Mouse (Mus musculus): ENCODE data around the gene B3gnt3. TPM values are rescaled to one million over a fixed set of nuclear protein-coding genes. Genes with fewer than 3 reads are reported as not detected.
"Not testable (repeated sequence)": the region's sequence is repeated elsewhere in the genome, so short reads cannot be mapped to it uniquely, and the experiment has no call there.

B3gnt3 gene
- polyA plus RNA-seq, 1 experiment from 2014 or later, result 0.10 TPM

DNA sequence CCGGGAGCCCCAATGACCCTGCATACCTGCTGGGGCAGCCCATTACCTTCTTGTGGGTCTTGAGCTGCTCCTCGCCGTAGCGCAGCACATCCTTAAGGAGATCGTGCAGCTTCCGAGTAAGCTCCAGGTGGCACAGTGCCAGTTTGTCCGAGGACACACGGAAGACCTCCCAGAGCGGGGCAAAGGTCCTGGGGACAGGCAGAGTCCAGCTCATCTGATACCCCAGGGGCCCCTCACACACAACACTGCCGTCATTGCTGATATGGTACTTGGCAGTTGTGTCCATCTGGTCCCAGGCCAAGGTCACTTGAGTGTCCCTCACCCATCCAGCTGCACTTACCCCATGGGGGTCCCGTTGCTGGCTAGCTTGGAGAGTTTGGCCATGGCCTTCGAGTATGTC, 15.5 kb upstream of the B3gnt3 start:
- H3K4me3 ChIP-seq (ENCODE audit: low read depth, low read length), result no peak overlapping the region
- no peak for ATAC-seq
- WGBS, result 88% methylated on average over 12 of the region's 12 CpGs
- H3K4me1 ChIP-seq (ENCODE audit: control insufficient read depth, insufficient read depth, low read length), result peaks cover 33% of the 10 kb centered on the region
- H3K36me3 ChIP-seq (ENCODE audit: control insufficient read depth, insufficient read depth, low read length), result peaks cover 46% of the 10 kb centered on the region
- H3K9me3 ChIP-seq (replicated peaks; ENCODE audit: control insufficient read depth, low read length), result no peaks in the 10 kb centered on the region
- H3K9ac ChIP-seq (ENCODE audit: low read length), result no peak overlapping the region
- H3K27me3 ChIP-seq (replicated peaks; ENCODE audit: control insufficient read depth, insufficient read depth, low read length), result no peaks in the 10 kb centered on the region
- no peak overlapping the region for H3K4me2 ChIP-seq (ENCODE audit: low read length)
- H3K27ac ChIP-seq (ENCODE audit: low read depth, low read length), result no peak overlapping the region
- DNase-seq (ENCODE audit: low spot score), result no peak

DNA sequence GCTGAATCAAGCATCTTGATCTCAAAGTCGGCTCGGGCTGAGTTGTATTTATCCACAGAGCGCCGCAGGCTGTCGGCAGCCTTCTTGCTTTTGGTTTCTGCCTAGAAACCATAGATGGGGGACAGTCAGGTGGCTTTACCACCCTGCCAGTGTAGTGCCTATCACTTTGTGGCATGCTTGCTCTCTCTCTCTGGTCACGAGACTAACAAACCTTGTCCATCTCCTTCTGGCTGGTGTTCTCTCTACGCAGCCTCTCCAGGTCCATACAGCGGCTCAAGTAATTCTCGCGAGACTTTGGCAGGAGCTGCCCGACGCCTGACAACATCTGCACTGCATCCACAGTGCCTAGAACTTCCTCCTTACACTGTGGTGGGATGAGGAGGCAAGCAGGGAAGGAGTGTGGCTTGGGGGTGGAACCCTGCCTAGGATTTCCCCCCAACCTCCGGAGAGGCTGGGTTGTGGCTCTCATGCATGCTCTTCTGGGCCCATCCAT, 15.0 kb upstream of the B3gnt3 start:
- H3K27me3 ChIP-seq (replicated peaks; ENCODE audit: control insufficient read depth, insufficient read depth, low read length), result no peaks in the 10 kb centered on the region
- H3K9me3 ChIP-seq (replicated peaks; ENCODE audit: control insufficient read depth, low read length), result no peaks in the 10 kb centered on the region
- ATAC-seq (no peak), DNase-seq (ENCODE audit: low spot score) (no peak)
- H3K36me3 ChIP-seq (ENCODE audit: control insufficient read depth, insufficient read depth, low read length), result peaks cover 51% of the 10 kb centered on the region
- peaks cover 33% of the 10 kb centered on the region for H3K4me1 ChIP-seq (ENCODE audit: control insufficient read depth, insufficient read depth, low read length)
- 92% methylated on average over 13 of the region's 13 CpGs for WGBS
- no peak overlapping the region for H3K4me2 ChIP-seq (ENCODE audit: low read length)
- no peak overlapping the region for H3K4me3 ChIP-seq (ENCODE audit: low read depth, low read length)
- H3K9ac ChIP-seq (ENCODE audit: low read length), result no peak overlapping the region
- no peak overlapping the region for H3K27ac ChIP-seq (ENCODE audit: low read depth, low read length)

DNA sequence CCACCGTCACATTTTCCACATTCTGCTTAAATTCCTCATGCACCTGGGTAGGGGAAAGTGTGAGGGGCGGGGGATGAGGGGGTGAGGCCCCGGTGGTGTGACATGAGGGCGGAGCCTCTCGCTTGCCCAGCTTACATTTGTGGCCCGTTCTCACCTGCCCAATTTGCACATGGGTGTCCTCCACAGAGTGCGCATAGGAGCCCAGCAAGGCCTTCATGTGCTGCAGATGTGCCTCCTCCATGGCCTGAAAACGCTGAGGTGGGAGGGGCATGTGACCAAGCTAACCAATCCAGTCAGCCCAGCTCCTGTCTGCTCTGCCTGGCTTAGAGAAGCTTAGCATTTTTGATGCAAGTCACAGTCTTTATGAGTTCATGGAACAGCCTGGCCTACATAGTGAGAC, 13.9 kb upstream of the B3gnt3 start:
- no peak for ATAC-seq
- Histone ChIP-seq H3K4me3 (ENCODE audit: low read depth, low read length) (no peak overlapping the region), H3K9me3 (replicated peaks; ENCODE audit: control insufficient read depth, low read length) (no peaks in the 10 kb centered on the region), H3K36me3 (ENCODE audit: control insufficient read depth, insufficient read depth, low read length) (peaks cover 60% of the 10 kb centered on the region), H3K27ac (ENCODE audit: low read depth, low read length) (no peak overlapping the region), H3K4me2 (ENCODE audit: low read length) (no peak overlapping the region), H3K27me3 (replicated peaks; ENCODE audit: control insufficient read depth, insufficient read depth, low read length) (no peaks in the 10 kb centered on the region), H3K9ac (ENCODE audit: low read length) (no peak overlapping the region), H3K4me1 (ENCODE audit: control insufficient read depth, insufficient read depth, low read length) (peaks cover 22% of the 10 kb centered on the region)
- DNase-seq (ENCODE audit: low spot score), result no peak
- WGBS, result 70% methylated on average over 8 of the region's 8 CpGs

DNA sequence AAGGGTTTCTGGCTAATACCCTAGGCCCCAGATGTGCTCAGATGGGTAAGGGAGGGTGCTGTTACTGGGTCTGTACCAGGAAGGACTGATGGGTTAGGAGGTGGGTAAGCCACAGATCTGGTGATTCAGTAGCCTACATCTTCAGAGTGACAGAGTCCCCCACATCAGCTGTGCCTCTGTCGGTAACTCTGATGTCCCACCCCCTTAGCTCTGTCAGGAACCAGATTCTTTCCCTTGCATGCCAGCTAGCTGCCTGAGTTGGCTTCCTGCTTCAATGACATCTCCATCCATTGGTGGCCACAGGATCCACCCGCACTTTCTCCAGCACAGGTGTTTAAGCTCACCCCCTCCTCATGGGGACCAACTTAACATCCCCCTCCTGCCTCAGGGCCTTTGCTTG, 10.0 kb upstream of the B3gnt3 start:
- no peak for DNase-seq (ENCODE audit: low spot score)
- no peak overlapping the region for H3K4me2 ChIP-seq (ENCODE audit: low read length)
- peaks cover 47% of the 10 kb centered on the region for H3K36me3 ChIP-seq (ENCODE audit: control insufficient read depth, insufficient read depth, low read length)
- H3K9ac ChIP-seq (ENCODE audit: low read length), result no peak overlapping the region
- no peak overlapping the region for H3K4me3 ChIP-seq (ENCODE audit: low read depth, low read length)
- H3K9me3 ChIP-seq (replicated peaks; ENCODE audit: control insufficient read depth, low read length), result no peaks in the 10 kb centered on the region
- no peak for ATAC-seq
- 0 out of 2 replicates have a peak, but pooled peaks cover 4% of the 10 kb centered on the region for H3K27me3 ChIP-seq (replicated peaks; ENCODE audit: control insufficient read depth, insufficient read depth, low read length)
- no peaks in the 10 kb centered on the region for H3K4me1 ChIP-seq (ENCODE audit: control insufficient read depth, insufficient read depth, low read length)
- no peak overlapping the region for H3K27ac ChIP-seq (ENCODE audit: low read depth, low read length)
- WGBS, result 78% methylated on average over 2 of the region's 2 CpGs

DNA sequence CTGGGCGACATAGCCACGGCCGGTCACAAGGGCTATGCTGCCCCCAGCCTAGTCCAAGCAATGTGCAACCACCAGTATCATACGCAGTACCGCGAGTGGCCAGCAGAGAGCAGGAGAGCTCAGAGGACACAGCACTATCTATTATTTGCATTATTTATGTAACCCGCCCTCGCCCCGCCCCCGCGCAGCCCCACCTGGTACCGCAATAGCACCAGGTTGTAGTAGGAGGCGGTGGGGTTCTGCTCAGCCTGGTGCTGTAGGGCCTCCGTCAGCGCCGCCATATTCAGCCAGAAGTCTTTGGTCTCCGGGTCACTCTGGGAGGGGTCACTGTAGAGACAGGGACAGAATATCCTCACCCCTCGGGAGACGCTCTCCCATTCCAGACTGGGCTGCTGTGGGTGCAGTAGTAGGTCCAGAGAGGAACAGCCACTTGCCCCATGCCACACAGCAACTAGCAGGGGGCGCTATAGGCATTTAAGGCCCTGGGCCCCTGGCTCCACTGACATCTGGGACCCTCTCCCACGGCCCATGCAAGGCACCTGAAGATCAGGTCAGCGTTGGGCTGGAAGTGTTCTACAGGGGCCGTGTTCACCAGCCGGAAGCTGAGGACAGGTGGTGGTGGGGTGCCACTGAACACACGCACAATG, 8.3 kb upstream of the B3gnt3 start:
- 18% methylated on average over 25 of the region's 25 CpGs for WGBS
- ATAC-seq (peak; percentile 80), DNase-seq (ENCODE audit: low spot score) (peak; percentile 81)
- Histone ChIP-seq H3K4me1 (ENCODE audit: control insufficient read depth, insufficient read depth, low read length) (no peaks in the 10 kb centered on the region), H3K4me2 (ENCODE audit: low read length) (peak overlapping the region; percentile 31; the same call in 1 of the 2 replicates), H3K4me3 (ENCODE audit: low read depth, low read length) (no peak overlapping the region), H3K36me3 (ENCODE audit: control insufficient read depth, insufficient read depth, low read length) (peaks cover 34% of the 10 kb centered on the region), H3K9ac (ENCODE audit: low read length) (no peak overlapping the region), H3K27me3 (replicated peaks; ENCODE audit: control insufficient read depth, insufficient read depth, low read length) (0 out of 2 replicates have a peak, but pooled peaks cover 4% of the 10 kb centered on the region), H3K9me3 (replicated peaks; ENCODE audit: control insufficient read depth, low read length) (no peaks in the 10 kb centered on the region), H3K27ac (ENCODE audit: low read depth, low read length) (no peak overlapping the region)

DNA sequence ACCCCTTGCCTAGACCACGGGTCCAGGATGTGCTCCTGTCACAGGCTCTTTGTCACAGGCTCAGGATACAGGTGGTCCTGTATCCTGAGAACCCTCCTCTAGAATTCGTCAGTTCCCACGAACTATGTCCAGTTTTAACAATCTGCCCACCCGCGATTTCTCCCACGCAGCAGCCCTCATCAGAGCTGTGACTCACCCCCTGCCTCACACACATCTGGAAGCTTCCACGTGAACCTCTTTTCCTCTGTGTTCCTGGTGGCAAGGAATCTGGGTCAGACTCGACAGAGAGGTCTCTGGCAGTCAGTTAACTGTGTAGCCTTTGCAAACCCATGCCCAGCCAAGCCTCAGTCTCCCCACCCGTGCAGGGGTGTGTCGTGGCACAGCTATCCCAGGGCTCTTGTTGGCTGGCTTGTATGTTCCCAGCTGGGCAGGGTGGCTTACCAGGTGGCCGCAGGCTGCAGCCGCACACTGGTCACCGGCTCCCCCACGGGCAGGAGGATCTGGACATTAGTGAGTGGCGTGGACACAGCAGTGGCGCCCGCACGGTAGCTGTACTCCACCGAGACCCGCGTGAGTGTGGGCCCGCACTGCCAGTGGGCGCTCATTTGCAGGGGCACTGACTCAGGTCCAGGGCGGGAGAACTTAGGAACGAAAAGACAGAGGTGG, 7.7 kb upstream of the B3gnt3 start:
- DNase-seq (ENCODE audit: low spot score) (no peak), ATAC-seq (peak; percentile 11)
- Histone ChIP-seq H3K9me3 (replicated peaks; ENCODE audit: control insufficient read depth, low read length) (no peaks in the 10 kb centered on the region), H3K27me3 (replicated peaks; ENCODE audit: control insufficient read depth, insufficient read depth, low read length) (0 out of 2 replicates have a peak, but pooled peaks cover 4% of the 10 kb centered on the region), H3K4me2 (ENCODE audit: low read length) (peak overlapping the region; percentile 31; the same call in 1 of the 2 replicates), H3K36me3 (ENCODE audit: control insufficient read depth, insufficient read depth, low read length) (peaks cover 27% of the 10 kb centered on the region), H3K27ac (ENCODE audit: low read depth, low read length) (no peak overlapping the region), H3K9ac (ENCODE audit: low read length) (no peak overlapping the region), H3K4me3 (ENCODE audit: low read depth, low read length) (no peak overlapping the region), H3K4me1 (ENCODE audit: control insufficient read depth, insufficient read depth, low read length) (no peaks in the 10 kb centered on the region)
- WGBS, result 45% methylated on average over 25 of the region's 25 CpGs

DNA sequence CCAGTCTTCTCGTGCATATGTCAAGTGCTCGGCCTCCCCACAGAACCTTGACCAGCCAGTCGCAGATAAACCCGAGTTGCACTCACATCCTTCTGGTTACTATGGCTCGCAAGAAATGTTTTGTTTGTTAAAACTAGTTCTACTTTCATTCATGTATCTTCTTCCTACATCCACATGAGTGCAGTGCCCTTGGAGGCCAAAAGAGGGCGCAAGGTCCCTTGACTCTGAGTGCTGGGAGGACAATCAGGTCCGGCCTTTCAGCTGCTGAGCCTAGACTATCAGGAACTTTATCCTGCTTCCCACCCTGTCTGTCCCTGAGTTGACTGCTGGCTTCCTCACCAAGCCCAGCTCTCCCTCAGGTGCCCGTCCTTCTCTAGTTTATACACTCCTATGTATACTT, 6.3 kb upstream of the B3gnt3 start:
- no peak overlapping the region for H3K27ac ChIP-seq (ENCODE audit: low read depth, low read length)
- no peaks in the 10 kb centered on the region for H3K9me3 ChIP-seq (replicated peaks; ENCODE audit: control insufficient read depth, low read length)
- no peak overlapping the region for H3K4me3 ChIP-seq (ENCODE audit: low read depth, low read length)
- no peak overlapping the region for H3K4me2 ChIP-seq (ENCODE audit: low read length)
- no peak overlapping the region for H3K9ac ChIP-seq (ENCODE audit: low read length)
- peak; percentile 64 for DNase-seq (ENCODE audit: low spot score)
- H3K4me1 ChIP-seq (ENCODE audit: control insufficient read depth, insufficient read depth, low read length), result no peaks in the 10 kb centered on the region
- no peak for ATAC-seq
- WGBS, result 35% methylated on average over 8 of the region's 8 CpGs
- H3K36me3 ChIP-seq (ENCODE audit: control insufficient read depth, insufficient read depth, low read length), result peaks cover 17% of the 10 kb centered on the region
- 0 out of 2 replicates have a peak, but pooled peaks cover 7% of the 10 kb centered on the region for H3K27me3 ChIP-seq (replicated peaks; ENCODE audit: control insufficient read depth, insufficient read depth, low read length)

DNA sequence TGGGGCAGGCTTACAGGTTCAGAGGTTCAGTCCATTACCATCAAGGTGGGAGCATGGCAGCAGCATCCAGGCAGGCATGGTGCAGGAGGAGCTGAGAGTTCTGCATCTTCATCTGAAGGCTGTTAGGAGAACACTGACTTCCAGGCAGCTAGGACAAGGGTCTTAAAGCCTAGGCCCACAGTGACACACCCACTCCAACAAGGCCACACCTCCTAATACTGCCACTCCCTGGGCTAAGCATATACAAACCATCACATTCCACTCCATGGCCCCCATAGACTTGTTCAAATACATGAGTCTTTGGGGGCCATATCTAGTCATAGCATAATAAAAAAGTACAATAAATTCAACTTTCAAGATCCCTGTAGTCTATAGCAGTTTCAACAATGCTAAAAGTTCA, 1.8 kb upstream of the B3gnt3 start:
- H3K27me3 ChIP-seq (replicated peaks; ENCODE audit: control insufficient read depth, insufficient read depth, low read length), result peaks cover 33% of the 10 kb centered on the region
- ATAC-seq; DNase-seq (ENCODE audit: low spot score); H3K9me3 ChIP-seq (replicated peaks; ENCODE audit: control insufficient read depth, low read length); H3K27ac ChIP-seq (ENCODE audit: low read depth, low read length); H3K4me3 ChIP-seq (ENCODE audit: low read depth, low read length); H3K4me1 ChIP-seq (ENCODE audit: control insufficient read depth, insufficient read depth, low read length); H3K36me3 ChIP-seq (ENCODE audit: control insufficient read depth, insufficient read depth, low read length); H3K4me2 ChIP-seq (ENCODE audit: low read length); H3K9ac ChIP-seq (ENCODE audit: low read length): not testable (repeated sequence)

DNA sequence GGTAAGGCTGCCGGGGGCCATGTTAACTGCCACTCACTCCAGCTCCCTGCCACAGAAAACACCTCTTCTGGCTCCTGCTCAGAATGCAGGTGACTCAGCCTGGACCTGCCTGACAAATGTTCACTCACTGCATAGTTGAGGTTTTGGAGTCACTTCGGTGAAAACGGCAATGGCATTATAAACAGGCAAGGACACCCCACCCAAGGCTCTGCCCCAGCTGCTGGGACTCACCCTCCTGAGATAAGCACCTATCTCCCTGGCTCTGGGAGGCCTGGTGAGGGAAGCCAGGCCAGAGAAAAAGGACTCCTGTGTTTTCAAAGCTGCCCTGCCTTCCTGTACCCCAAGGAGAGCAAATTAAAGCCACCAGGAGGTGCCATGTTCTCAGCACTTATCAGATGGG, 1.3 kb upstream of the B3gnt3 start:
- H3K9ac ChIP-seq (ENCODE audit: low read length), result no peak overlapping the region
- H3K9me3 ChIP-seq (replicated peaks; ENCODE audit: control insufficient read depth, low read length), result no peaks in the 10 kb centered on the region
- DNase-seq (ENCODE audit: low spot score) (no peak), ATAC-seq (no peak)
- H3K27ac ChIP-seq (ENCODE audit: low read depth, low read length), result no peak overlapping the region
- H3K36me3 ChIP-seq (ENCODE audit: control insufficient read depth, insufficient read depth, low read length), result no peaks in the 10 kb centered on the region
- no peak overlapping the region for H3K4me2 ChIP-seq (ENCODE audit: low read length)
- peaks cover 32% of the 10 kb centered on the region for H3K27me3 ChIP-seq (replicated peaks; ENCODE audit: control insufficient read depth, insufficient read depth, low read length)
- H3K4me1 ChIP-seq (ENCODE audit: control insufficient read depth, insufficient read depth, low read length), result no peaks in the 10 kb centered on the region
- WGBS, result 93% methylated on average over 3 of the region's 3 CpGs
- no peak overlapping the region for H3K4me3 ChIP-seq (ENCODE audit: low read depth, low read length)

Measured in forebrain, embryonic 14.5 days (tissue).